Mouse (Mus musculus): Measurements from ENCODE around the gene Gucy1b2.

GRCm38 (mm10) chr14:62376115-62376514 is 80.0 kb downstream of the Gucy1b2 start:
- no peak for TF ChIP-seq POLR2A (IDR thresholded peaks at IDR 0.05; ENCODE audit: borderline replicate concordance, low read depth, low read length)
- TF ChIP-seq CTCF (IDR thresholded peaks at IDR 0.05; ENCODE audit: low read depth, low read length) = no peak

All from bone marrow macrophage, adult 2 months (primary cell).